Comparison of ENCODE assay signal across 28 mouse cellular contexts in the genomic region with DNA sequence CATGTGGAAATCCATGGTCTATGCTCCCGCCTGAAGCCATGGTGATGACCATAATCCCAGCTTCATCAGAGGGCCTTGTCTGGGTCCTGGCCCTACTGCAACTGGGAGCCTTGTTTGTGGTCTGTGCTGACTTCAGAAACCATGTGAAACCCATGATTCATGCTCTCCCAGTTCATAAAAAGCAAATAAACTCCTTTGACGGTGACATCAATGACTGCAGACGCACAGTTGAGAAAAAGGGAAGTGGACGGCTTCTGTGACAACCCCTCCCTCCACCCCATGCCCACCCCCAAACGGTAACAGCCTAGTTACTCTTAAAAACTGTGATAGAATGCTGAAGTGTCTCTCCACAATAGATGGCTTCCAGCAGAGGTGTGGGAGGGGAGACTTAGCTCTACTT.
A peak's percentile ranks its signal among the peaks of the same experiment; 100 is the strongest.
DNase-seq lines count a peak whose midpoint lies in the region; ATAC-seq and TF ChIP-seq lines count a peak whose summit lies in the region.
"Had no signal": no experiment of that assay in that cellular context is flagged by ENCODE, and none has a peak within 500 bp of the region (broad histone marks: within the 10 kb centered on the region; RNA-seq: fewer than 3 reads in every experiment).

No protein-coding gene starts in this region.

- H3K4me2 ChIP-seq in heart, embryonic 13.5 days: no peak overlapping the region
- no peak overlapping the region for H3K4me2 ChIP-seq in forebrain, embryonic 13.5 days
- H3K4me2 ChIP-seq in midbrain, embryonic 11.5 days: no peak overlapping the region
- H3K4me2 ChIP-seq: limb, embryonic 15.5 days; midbrain, embryonic 13.5 days had no signal

- TF ChIP-seq POLR2A in heart, adult 2 months (IDR thresholded peaks at IDR 0.05; ENCODE audit: insufficient read depth, low read depth, low read length): no peak

- H3K4me1 ChIP-seq in heart, embryonic 13.5 days: 0 out of 2 replicates have a peak, but pooled peaks cover 3% of the 10 kb centered on the region
- H3K4me1 ChIP-seq in heart, adult 2 months (ENCODE audit: control insufficient read depth, insufficient read depth, low read length): no peaks in the 10 kb centered on the region
- H3K4me1 ChIP-seq in forebrain, embryonic 13.5 days: peaks cover 8% of the 10 kb centered on the region
- no peaks in the 10 kb centered on the region for H3K4me1 ChIP-seq in midbrain, embryonic 11.5 days (ENCODE audit: control insufficient read depth, insufficient read depth, low read length)
- H3K4me1 ChIP-seq: midbrain, embryonic 13.5 days had no signal

- WGBS in heart, embryonic 13.5 days: 68% methylated on average over 5 of the region's 5 CpGs
- 66% methylated on average over 5 of the region's 5 CpGs for WGBS in heart, adult 2 months
- 57% methylated on average over 5 of the region's 5 CpGs for WGBS in forebrain, embryonic 13.5 days
- WGBS in midbrain, embryonic 11.5 days: 73% methylated on average over 5 of the region's 5 CpGs

- no peak overlapping the region for H3K9ac ChIP-seq in heart, embryonic 13.5 days
- no peak overlapping the region for H3K9ac ChIP-seq in heart, adult 2 months (ENCODE audit: low read depth, low read length)
- H3K9ac ChIP-seq in forebrain, embryonic 13.5 days: no peak overlapping the region
- no peak overlapping the region for H3K9ac ChIP-seq in midbrain, embryonic 11.5 days (ENCODE audit: low read length)
- H3K9ac ChIP-seq: limb, embryonic 15.5 days; liver, embryonic 14.5 days; midbrain, embryonic 13.5 days had no signal

- H3K27me3 ChIP-seq in heart, embryonic 13.5 days (replicated peaks): no peaks in the 10 kb centered on the region
- no peaks in the 10 kb centered on the region for H3K27me3 ChIP-seq in heart, adult 2 months (ENCODE audit: control insufficient read depth, insufficient read depth, low read length)
- H3K27me3 ChIP-seq in forebrain, embryonic 13.5 days: no peaks in the 10 kb centered on the region
- H3K27me3 ChIP-seq in midbrain, embryonic 11.5 days (ENCODE audit: control insufficient read depth, insufficient read depth, low read length): no peaks in the 10 kb centered on the region
- H3K27me3 ChIP-seq: limb, embryonic 15.5 days; midbrain, embryonic 13.5 days; Patski had no signal

- intact Hi-C loops in heart, adult 2 months (cut with DNase I): loop anchor here (5.0 kb wide), 1 partner anchor 137 kb away; no protein-coding TSS in a partner anchor

- TF ChIP-seq CTCF in heart, adult 2 months (IDR thresholded peaks at IDR 0.05): no peak

- ATAC-seq in heart, embryonic 13.5 days (ENCODE audit: extremely low read depth, insufficient number of reproducible peaks, low FRiP score, low TSS enrichment): no peak
- ATAC-seq in granulocyte monocyte progenitor cell, adult 5-6 weeks (replicated peaks; ENCODE audit: poor library complexity, severe bottlenecking): peak; percentile 81
- 0 out of 2 replicates have a peak, but pooled peaks have one; percentile 18 for ATAC-seq in neutrophil, adult 5-6 weeks (ENCODE audit: extremely low read depth, insufficient number of reproducible peaks, low FRiP score, poor library complexity, severe bottlenecking)
- no peak for ATAC-seq in forebrain, embryonic 13.5 days
- no peak for ATAC-seq in midbrain, embryonic 11.5 days (ENCODE audit: low FRiP score)
- ATAC-seq: forebrain, embryonic 14.5 days; hindbrain, embryonic 16.5 days; midbrain, embryonic 13.5 days; Patski had no signal

- H3K4me3 ChIP-seq in heart, embryonic 13.5 days: no peak overlapping the region
- H3K4me3 ChIP-seq in heart, adult 2 months: no peak overlapping the region
- no peak overlapping the region for H3K4me3 ChIP-seq in forebrain, embryonic 13.5 days
- H3K4me3 ChIP-seq in midbrain, embryonic 11.5 days (ENCODE audit: low read depth, low read length): no peak overlapping the region
- H3K4me3 ChIP-seq: erythroblast, embryonic 14.5 days; limb, embryonic 10.5 days; limb, embryonic 15.5 days; midbrain, embryonic 13.5 days had no signal

- H3K36me3 ChIP-seq in heart, embryonic 13.5 days: no peaks in the 10 kb centered on the region
- H3K36me3 ChIP-seq in heart, adult 2 months (ENCODE audit: control insufficient read depth, insufficient read depth, low read length): no peaks in the 10 kb centered on the region
- H3K36me3 ChIP-seq in forebrain, embryonic 13.5 days (ENCODE audit: poor library complexity, severe bottlenecking): no peaks in the 10 kb centered on the region
- H3K36me3 ChIP-seq in midbrain, embryonic 11.5 days (ENCODE audit: control insufficient read depth, insufficient read depth, low read length): no peaks in the 10 kb centered on the region
- H3K36me3 ChIP-seq: limb, embryonic 10.5 days; limb, embryonic 15.5 days; midbrain, embryonic 13.5 days had no signal

- DNase-seq in heart, adult 2 months: no peak
- DNase-seq in NIH3T3 (ENCODE audit: low read depth): peak; percentile 23
- DNase-seq in midbrain, embryonic 11.5 days (ENCODE audit: low spot score, missing footprints): no peak
- no peak for DNase-seq in ovary, adult 18-20 months (ENCODE audit: low spot score)
- DNase-seq: adrenal gland, postnatal 10 days; cerebellum, adult 18-20 months; cerebellum, postnatal 10 days; gastrocnemius, postnatal 36 days; heart, postnatal 14 days; kidney, adult 2 months; layer of hippocampus, postnatal 36 days; lung, adult 2 months; lung, postnatal 14 days; right cerebral cortex, postnatal 25 days; thymus, adult 2 months had no signal

- H3K9me3 ChIP-seq in heart, embryonic 13.5 days: no peaks in the 10 kb centered on the region
- H3K9me3 ChIP-seq in forebrain, embryonic 13.5 days (replicated peaks): no peaks in the 10 kb centered on the region
- no peaks in the 10 kb centered on the region for H3K9me3 ChIP-seq in midbrain, embryonic 11.5 days (ENCODE audit: control insufficient read depth, low read length)
- H3K9me3 ChIP-seq: limb, embryonic 10.5 days; limb, embryonic 15.5 days; midbrain, embryonic 13.5 days had no signal

- H3K27ac ChIP-seq in heart, embryonic 13.5 days (replicated peaks): 0 out of 2 replicates have a peak overlapping the region, but pooled peaks have one; percentile 12
- no peak overlapping the region for H3K27ac ChIP-seq in heart, adult 2 months
- no peak overlapping the region for H3K27ac ChIP-seq in forebrain, embryonic 13.5 days
- no peak overlapping the region for H3K27ac ChIP-seq in midbrain, embryonic 11.5 days (ENCODE audit: low read depth, low read length)
- H3K27ac ChIP-seq: kidney, postnatal 0 days; limb, embryonic 10.5 days; limb, embryonic 15.5 days; liver, embryonic 14.5 days; midbrain, embryonic 13.5 days had no signal

- TF ChIP-seq EP300 in heart, adult 2 months (IDR thresholded peaks at IDR 0.05; ENCODE audit: insufficient read depth, low read depth, low read length): no peak

- no peaks in the 10 kb centered on the region for H3K79me2 ChIP-seq in heart, adult 2 months (replicated peaks; ENCODE audit: control insufficient read depth, insufficient read depth, low read length)

Comparison
In these comparisons a context has a peak if more than half of its experiments do, and no peak if none do; other contexts are left out.
1. ATAC-seq: peak in granulocyte monocyte progenitor cell, adult 5-6 weeks (single experiment) and neutrophil, adult 5-6 weeks (single experiment); none in heart, embryonic 13.5 days (single experiment), forebrain, embryonic 13.5 days (single experiment) and midbrain, embryonic 11.5 days (single experiment).